Mouse (Mus musculus): ENCODE results near the gene Cntn1.
"Not testable (repeated sequence)": the region's sequence is repeated elsewhere in the genome, so short reads cannot be mapped to it uniquely, and the experiment has no call there.

Gene Cntn1

DNA sequence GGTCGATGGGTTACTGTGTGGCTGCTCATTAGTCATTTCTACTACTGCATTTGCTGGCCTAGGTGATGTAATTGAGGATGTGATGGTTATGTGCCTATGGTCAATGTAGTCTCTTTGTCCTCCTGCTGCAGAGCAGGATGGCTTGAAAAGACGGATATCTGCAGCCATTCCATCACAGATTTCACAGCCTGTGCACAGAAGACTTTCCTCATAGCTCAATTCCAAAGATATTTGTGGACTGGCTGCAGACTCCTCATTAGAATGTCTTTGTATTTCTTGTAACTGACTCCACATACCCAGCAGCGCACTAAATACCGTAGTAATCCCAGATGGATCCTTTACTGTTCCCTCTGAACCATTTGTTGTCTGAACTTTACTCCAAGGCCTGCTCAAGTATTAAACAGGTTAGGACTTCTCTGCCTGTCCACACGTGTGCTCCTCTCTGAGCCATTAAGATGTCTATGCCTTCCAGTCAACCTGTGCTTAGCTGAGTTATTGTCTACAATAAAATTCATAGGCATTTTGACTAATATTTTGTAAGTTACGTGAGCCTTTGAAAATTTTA is 220.9 kb downstream of the Cntn1 start:
- no peak for DNase-seq

GRCm38 (mm10) chr15:92276826-92277225 is 225.9 kb downstream of the Cntn1 start:
- DNase-seq = no peak

- DNase-seq = no peak
These were observed 227.0 kb downstream of the Cntn1 start for GRCm38 (mm10) chr15:92277984-92278383.

- DNase-seq = no peak
These were observed 230.0 kb downstream of the Cntn1 start for GRCm38 (mm10) chr15:92280966-92281365.

DNA sequence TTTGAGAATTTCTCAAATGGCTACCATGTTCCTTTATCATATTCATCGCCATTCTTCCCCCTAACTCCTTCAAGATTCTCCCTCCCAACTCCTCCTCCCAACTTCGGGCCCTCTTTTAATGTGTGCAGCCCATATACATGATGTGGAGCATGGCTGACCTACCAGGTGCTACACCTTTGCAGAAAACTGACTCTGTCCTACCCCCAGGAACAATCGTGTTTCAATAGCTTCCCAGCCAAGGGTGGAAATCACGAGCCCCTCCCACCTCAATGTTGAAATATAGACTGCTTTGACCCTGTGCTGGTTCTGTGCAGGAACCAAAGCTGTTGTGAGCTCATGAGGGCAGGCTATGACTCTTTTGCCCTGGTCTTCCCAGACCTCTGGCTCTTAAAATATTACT is 236.7 kb downstream of the Cntn1 start:
- no peak for DNase-seq

DNA sequence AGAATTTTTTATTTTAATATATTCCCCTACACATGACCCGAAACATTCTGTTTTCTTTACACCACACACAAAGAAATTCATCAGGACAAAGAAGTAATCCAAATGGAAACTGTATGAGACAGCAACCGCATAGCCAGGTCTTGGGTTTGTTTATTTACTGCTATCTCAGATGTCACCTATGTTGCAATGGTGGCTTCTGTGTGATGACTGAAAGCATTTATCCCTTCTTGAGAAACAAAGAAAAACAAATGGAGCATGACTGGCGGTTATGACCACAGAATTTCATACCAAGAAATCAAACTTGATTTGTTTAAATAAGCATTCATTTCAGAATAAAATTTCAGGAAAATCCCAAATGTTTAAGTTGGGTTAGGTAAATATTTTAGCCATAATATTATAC is 245.5 kb downstream of the Cntn1 start:
- no peak for DNase-seq

GRCm38 (mm10) chr15:92302796-92303195 is 251.8 kb downstream of the Cntn1 start:
- DNase-seq = no peak

DNA sequence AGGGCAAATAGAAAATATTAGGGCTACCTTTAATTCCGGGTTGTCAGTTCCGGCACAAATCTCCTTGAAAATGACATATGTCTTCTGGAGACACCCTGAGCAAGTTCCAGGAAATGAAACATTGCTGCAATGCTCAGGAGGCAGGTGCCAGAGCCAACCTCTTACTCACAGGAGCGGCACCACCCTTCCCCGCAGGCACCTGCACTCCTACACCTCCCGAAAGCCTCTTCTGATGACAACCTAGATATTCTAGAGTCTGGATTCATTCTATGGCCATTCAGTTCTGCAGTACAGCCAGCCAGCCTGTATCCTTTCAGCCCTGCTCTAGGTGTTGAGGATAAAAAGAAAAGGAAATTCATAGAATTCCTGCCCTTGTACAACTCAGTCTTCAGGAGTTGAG is 253.3 kb downstream of the Cntn1 start:
- DNase-seq = no peak

- no peak for DNase-seq
These were observed 271.0 kb downstream of the Cntn1 start for GRCm38 (mm10) chr15:92321959-92322358.

DNA sequence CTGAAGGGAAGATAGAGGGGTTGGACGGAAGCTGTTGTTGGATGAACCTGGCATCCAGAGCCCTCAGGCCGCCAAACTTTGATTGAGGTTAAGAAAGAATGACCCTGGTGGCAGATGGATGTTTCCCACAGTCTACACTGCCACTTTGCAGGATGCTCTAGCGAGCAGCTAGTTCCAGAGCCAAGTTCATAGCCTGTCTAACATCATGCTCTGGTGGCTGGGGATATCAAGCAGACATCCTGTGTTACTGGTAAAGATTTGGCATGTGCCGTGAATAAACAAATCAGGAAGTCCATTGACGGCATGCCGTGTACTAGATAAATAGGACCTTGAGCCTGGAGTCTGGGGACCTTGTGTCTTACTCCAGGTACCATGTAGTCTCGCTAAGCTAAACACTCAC is 276.1 kb downstream of the Cntn1 start:
- DNase-seq = no peak

GRCm38 (mm10) chr15:92340253-92340652 is 289.3 kb downstream of the Cntn1 start:
- DNase-seq = no peak

DNA sequence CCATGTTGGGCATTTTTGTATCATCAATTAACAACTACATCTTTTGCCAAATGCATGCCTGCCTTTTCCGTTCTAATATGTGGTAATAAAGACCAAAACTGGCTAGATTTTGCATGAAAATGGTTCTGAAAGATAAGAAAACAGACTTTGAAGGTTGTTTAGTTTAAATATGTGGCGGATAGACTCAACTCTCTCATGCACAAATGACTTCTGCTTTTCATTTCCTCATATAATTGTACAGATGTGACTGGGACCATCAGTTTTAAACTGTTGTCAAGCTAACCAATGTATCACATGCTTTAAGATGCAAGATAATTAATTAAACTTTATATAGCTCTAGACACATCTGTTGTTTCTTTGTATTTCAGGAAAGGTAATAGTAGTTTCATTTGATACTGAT is 290.5 kb downstream of the Cntn1 start:
- DNase-seq = no peak

GRCm38 (mm10) chr15:92344136-92344869 is 293.3 kb downstream of the Cntn1 start:
- no peak for DNase-seq

GRCm38 (mm10) chr15:92347426-92347825 is 296.5 kb downstream of the Cntn1 start:
- no peak for DNase-seq

DNA sequence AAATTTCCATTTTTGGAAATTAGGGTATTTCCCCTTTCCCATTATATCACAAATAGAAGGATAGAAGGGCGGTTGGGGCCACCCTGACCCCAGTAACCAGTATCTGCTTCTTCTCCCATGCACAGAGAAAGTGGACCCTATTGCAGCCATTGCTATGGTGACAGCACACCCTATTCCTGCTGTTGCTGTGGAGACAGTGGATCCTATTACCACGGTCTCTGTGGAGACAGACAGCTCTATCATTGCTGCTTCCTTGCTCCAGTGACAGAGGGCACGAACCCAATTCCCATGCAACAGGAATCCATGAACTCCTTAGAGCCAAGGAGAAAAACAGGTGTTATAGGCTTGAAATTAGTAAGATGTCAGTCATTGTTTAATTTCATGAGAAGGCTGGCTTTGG is 296.9 kb downstream of the Cntn1 start:
- DNase-seq = no peak

- DNase-seq = not testable (repeated sequence)
These were observed 297.5 kb downstream of the Cntn1 start for GRCm38 (mm10) chr15:92348453-92348852.

- DNase-seq = no peak
These were observed 313.2 kb downstream of the Cntn1 start for GRCm38 (mm10) chr15:92364153-92364552.

GRCm38 (mm10) chr15:92364592-92364991 is 313.6 kb downstream of the Cntn1 start:
- no peak for DNase-seq
